Mouse (Mus musculus) heart, postnatal 14 days (tissue): ENCODE results near the gene Pacs2. TPM values are rescaled to one million over a fixed set of nuclear protein-coding genes. Genes with fewer than 3 reads are reported as not detected.
A peak's percentile ranks its signal among the peaks of the same experiment; 100 is the strongest.

Experiments used
- DNase-seq, 2 experiments: peaks; one replicate each; pipeline ENCODE4 v3.0.0; 2021 to 2022
- intact Hi-C: fragments of 180-260 bp; cut with DNase I; formaldehyde crosslinking; loops from one replicate; pipeline ENCODE4 v1.15.1; 2025
- total RNA-seq, 2 experiments: library from RNA; stranded (reverse); gene quantifications; 2 replicates each; pipeline ENCODE4 v1.2.3; 2021

Pacs2 gene
- total RNA-seq, 2 experiments from 2014 or later: 29.0 to 32.1 TPM

- DNase-seq: no peak
- intact Hi-C loops: no loop called here
These were observed 22.7 kb downstream of the Pacs2 start for GRCm38 (mm10) chr12:113036996-113037395.

- no peak for DNase-seq
- intact Hi-C loops: no loop called here
These were observed 24.1 kb downstream of the Pacs2 start for GRCm38 (mm10) chr12:113038414-113038813.

- intact Hi-C loops: no loop called here
- peak in 1 of 2 experiments; percentile 48 for DNase-seq
These were observed 27.5 kb downstream of the Pacs2 start for GRCm38 (mm10) chr12:113041481-113042439.

GRCm38 (mm10) chr12:113042543-113042942 lies 28.2 kb downstream of the Pacs2 start:
- intact Hi-C loops: no loop called here
- DNase-seq: no peak

- intact Hi-C loops: loop anchor here (2.0 kb wide), 1 partner anchor 40 kb away; no protein-coding TSS in a partner anchor
- DNase-seq: peak; percentile 30 to 53
These were observed 30.8 kb downstream of the Pacs2 start for GRCm38 (mm10) chr12:113044916-113045677.

- no peak for DNase-seq
- intact Hi-C loops: no loop called here
These were observed 32.6 kb downstream of the Pacs2 start for GRCm38 (mm10) chr12:113046861-113047260.

GRCm38 (mm10) chr12:113048103-113048502 lies 33.8 kb downstream of the Pacs2 start:
- DNase-seq: no peak
- intact Hi-C loops: no loop called here

- intact Hi-C loops: no loop called here
- DNase-seq: no peak
These were observed 35.5 kb downstream of the Pacs2 start for GRCm38 (mm10) chr12:113049836-113050235.

- intact Hi-C loops: no loop called here
- DNase-seq: no peak
These were observed 36.4 kb downstream of the Pacs2 start for GRCm38 (mm10) chr12:113050671-113051070.

GRCm38 (mm10) chr12:113051628-113052403 lies 37.5 kb downstream of the Pacs2 start:
- no peak for DNase-seq
- intact Hi-C loops: no loop called here

GRCm38 (mm10) chr12:113056089-113056488 lies 41.8 kb downstream of the Pacs2 start:
- no peak for DNase-seq
- intact Hi-C loops: no loop called here

GRCm38 (mm10) chr12:113060178-113060577 lies 45.9 kb downstream of the Pacs2 start:
- intact Hi-C loops: no loop called here
- DNase-seq: no peak

- no peak for DNase-seq
- intact Hi-C loops: no loop called here
These were observed 47.3 kb downstream of the Pacs2 start for GRCm38 (mm10) chr12:113061606-113062005.

- intact Hi-C loops: no loop called here
- no peak for DNase-seq
These were observed 47.9 kb downstream of the Pacs2 start for GRCm38 (mm10) chr12:113062201-113062600.

- no peak for DNase-seq
- intact Hi-C loops: no loop called here
These were observed 49.4 kb downstream of the Pacs2 start for GRCm38 (mm10) chr12:113063700-113064099.

GRCm38 (mm10) chr12:113068002-113068401 lies 53.7 kb downstream of the Pacs2 start:
- DNase-seq: no peak
- intact Hi-C loops: no loop called here

GRCm38 (mm10) chr12:113069389-113069788 lies 55.1 kb downstream of the Pacs2 start:
- intact Hi-C loops: no loop called here
- no peak for DNase-seq

GRCm38 (mm10) chr12:113071321-113071720 lies 57.0 kb downstream of the Pacs2 start:
- DNase-seq: no peak
- intact Hi-C loops: loop anchor here (10.0 kb wide), 1 partner anchor 197 kb away; no protein-coding TSS in a partner anchor

GRCm38 (mm10) chr12:113071827-113072226 lies 57.5 kb downstream of the Pacs2 start:
- DNase-seq: no peak
- intact Hi-C loops: loop anchor here (10.0 kb wide), 1 partner anchor 197 kb away; no protein-coding TSS in a partner anchor
